Mouse (Mus musculus) forebrain, postnatal 0 days (tissue): ENCODE results near the gene Akap9. TPM values are rescaled to one million over a fixed set of nuclear protein-coding genes. Genes with fewer than 3 reads are reported as not detected.

Experiments
- ATAC-seq: fragments of 200-750 bp; cut with Nextera tagmentation; 2 replicates; pipeline ENCODE4 v1.8.0; 2017; ENCODE audit warnings: mild to moderate bottlenecking, moderate library complexity
- DNase-seq: peaks from one replicate; pipeline ENCODE4 v3.0.0-alpha.2; 2015
- H3K27ac ChIP-seq: fragments of 300-500 bp; sonication (generic); 2 replicates; pipeline ENCODE4 v1.5.1; 2014; ENCODE audit warnings: low read depth, mild to moderate bottlenecking, antibody characterized with exemption, low read length, moderate library complexity, mixed read lengths
- H3K27me3 ChIP-seq: fragments of 300-500 bp; sonication (generic); 2 replicates; pipeline ENCODE4 v1.6.1; 2014; ENCODE audit warnings: mild to moderate bottlenecking, low read length, mixed read lengths; ENCODE audit not compliant: insufficient read depth
- H3K36me3 ChIP-seq: fragments of 300-500 bp; sonication (generic); 2 replicates; pipeline ENCODE4 v1.6.1; 2014; ENCODE audit warnings: mild to moderate bottlenecking, moderate library complexity; ENCODE audit not compliant: insufficient read depth
- H3K4me1 ChIP-seq: fragments of 300-500 bp; sonication (generic); 2 replicates; pipeline ENCODE4 v1.6.1; 2014; ENCODE audit warnings: antibody characterized with exemption; ENCODE audit not compliant: insufficient read depth
- H3K4me2 ChIP-seq: fragments of 300-500 bp; sonication (generic); 2 replicates; pipeline ENCODE4 v1.6.1; 2014; ENCODE audit warnings: low read depth, mild to moderate bottlenecking, moderate library complexity
- H3K4me3 ChIP-seq: fragments of 300-500 bp; sonication (generic); 2 replicates; pipeline ENCODE4 v1.5.1; 2014; ENCODE audit warnings: low read depth, low read length, mixed read lengths
- H3K9ac ChIP-seq: fragments of 300-500 bp; sonication (generic); 2 replicates; pipeline ENCODE4 v1.6.1; 2014; ENCODE audit warnings: mild to moderate bottlenecking
- H3K9me3 ChIP-seq: fragments of 300-500 bp; sonication (generic); 2 replicates; pipeline ENCODE4 v1.6.1; 2016; ENCODE audit warnings: low read length
- CTCF ChIP-seq: sonication (generic); IDR thresholded peaks from 2 replicates; pipeline ENCODE4 v1.5.1; 2016; ENCODE audit warnings: antibody characterized with exemption, control low read depth, low read depth
- WGBS: fragments of 180-500 bp; shearing (Covaris S2); extraction: QIAGEN DNeasy Blood & Tissue Kit; methylation state at CpG from one replicate; pipeline ENCODE4 v1.1.7; 2014; 5-methylcytosine and 5-hydroxymethylcytosine counted together
- polyA plus RNA-seq: library from polyadenylated mRNA; unstranded; fragments of >200 nt; fragmentation: Nextera tagmentation; extraction: Ambion mirVana; gene quantifications from 2 replicates; pipeline ENCODE4 v1.2.1, GENCODE M21; 2015
- total RNA-seq: library from RNA; depleted of rRNA; stranded (reverse); fragments of >200 nt; gene quantifications from 2 replicates; pipeline ENCODE4 v1.2.3, GENCODE M21; 2014

Akap9 gene
- total and polyA plus RNA-seq, 2 experiments from 2014 or later: 110 to 266 TPM

- ATAC-seq: no peak
- 87% methylated on average over 8 of the region's 8 CpGs for WGBS
- no peak overlapping the region for H3K27ac ChIP-seq
These were observed 111.5 kb downstream of the Akap9 start for GRCm38 (mm10) chr5:4039351-4039750.

GRCm38 (mm10) chr5:4040372-4040771 lies 112.5 kb downstream of the Akap9 start:
- DNase-seq (no peak), ATAC-seq (no peak)
- no peaks in the 10 kb centered on the region for H3K27me3 ChIP-seq
- peaks cover 82% of the 10 kb centered on the region for H3K36me3 ChIP-seq
- WGBS: 94% methylated on average over 6 of the region's 6 CpGs
- 0 out of 2 replicates have a peak, but pooled peaks have one; percentile 22 for TF ChIP-seq CTCF
- no peaks in the 10 kb centered on the region for H3K4me1 ChIP-seq
- no peaks in the 10 kb centered on the region for H3K9me3 ChIP-seq
- H3K9ac ChIP-seq: no peak overlapping the region
- no peak overlapping the region for H3K27ac ChIP-seq
- H3K4me2 ChIP-seq: no peak overlapping the region
- H3K4me3 ChIP-seq: no peak overlapping the region

More at GRCm38 (mm10) chr5:4039351-4039750, 111.5 kb downstream of the Akap9 start:
- no peak for DNase-seq
- no peak for TF ChIP-seq CTCF
- Histone ChIP-seq H3K4me2 (no peak overlapping the region), H3K36me3 (peaks cover 84% of the 10 kb centered on the region), H3K4me3 (no peak overlapping the region), H3K4me1 (no peaks in the 10 kb centered on the region), H3K27me3 (no peaks in the 10 kb centered on the region), H3K9ac (no peak overlapping the region), H3K9me3 (no peaks in the 10 kb centered on the region)

DNA sequence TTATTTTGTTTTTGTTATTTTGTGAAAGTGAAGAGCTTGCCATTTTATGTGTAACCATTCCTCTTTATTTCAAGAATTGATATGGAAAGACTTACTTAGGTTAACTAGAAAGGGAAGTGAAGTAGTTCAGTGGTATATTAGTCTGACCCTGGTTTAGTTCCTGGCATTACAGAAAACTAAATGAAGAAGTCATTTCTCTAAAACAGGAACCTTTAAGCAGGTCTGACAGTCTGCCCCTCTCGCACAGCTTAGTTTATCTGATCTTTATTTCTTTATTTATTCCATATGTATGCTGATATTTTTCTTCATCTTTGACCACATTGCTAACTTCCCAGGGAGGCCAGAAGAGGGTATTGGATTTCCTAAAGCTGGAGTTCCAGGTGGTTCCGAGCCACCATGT lies 113.1 kb downstream of the Akap9 start:
- no peak for DNase-seq
- ATAC-seq: no peak
- peaks cover 79% of the 10 kb centered on the region for H3K36me3 ChIP-seq
- H3K27me3 ChIP-seq: no peaks in the 10 kb centered on the region
- no peak for TF ChIP-seq CTCF
- H3K4me1 ChIP-seq: no peaks in the 10 kb centered on the region
- no peak overlapping the region for H3K4me2 ChIP-seq
- no peak overlapping the region for H3K4me3 ChIP-seq
- no peak overlapping the region for H3K27ac ChIP-seq
- no peak overlapping the region for H3K9ac ChIP-seq
- no peaks in the 10 kb centered on the region for H3K9me3 ChIP-seq
- 96% methylated on average over 2 of the region's 2 CpGs for WGBS

DNA sequence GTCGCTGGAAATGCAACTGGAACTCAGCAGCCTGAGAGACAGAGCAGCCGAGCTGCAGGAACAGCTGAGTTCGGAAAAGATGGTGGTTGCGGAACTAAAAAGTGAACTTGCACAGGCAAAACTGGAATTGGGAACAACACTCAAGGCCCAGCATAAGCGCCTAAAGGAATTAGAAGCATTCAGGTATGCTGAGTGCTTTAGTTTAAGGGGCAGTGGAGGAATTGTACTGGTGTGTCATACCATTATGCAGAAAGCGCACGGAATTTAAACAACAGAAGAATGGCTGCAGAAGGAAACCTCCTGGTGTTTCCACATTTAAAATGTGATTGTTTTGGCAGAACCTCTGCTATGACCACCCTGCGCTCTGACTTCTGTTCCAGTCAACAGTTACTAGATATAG lies 132.5 kb downstream of the Akap9 start:
- TF ChIP-seq CTCF: no peak
- WGBS: 91% methylated on average over 8 of the region's 8 CpGs
- no peak for DNase-seq

GRCm38 (mm10) chr5:4066476-4067115 lies 138.7 kb downstream of the Akap9 start:
- H3K9ac ChIP-seq: no peak overlapping the region
- no peak overlapping the region for H3K27ac ChIP-seq
- peaks cover 86% of the 10 kb centered on the region for H3K36me3 ChIP-seq
- DNase-seq (no peak), ATAC-seq (peak; percentile 42; the same call in 1 of the 2 replicates)
- no peak overlapping the region for H3K4me2 ChIP-seq
- WGBS: 93% methylated on average over 18 of the region's 18 CpGs
- H3K4me1 ChIP-seq: no peaks in the 10 kb centered on the region
- no peaks in the 10 kb centered on the region for H3K27me3 ChIP-seq
- no peak overlapping the region for H3K4me3 ChIP-seq
- H3K9me3 ChIP-seq: no peaks in the 10 kb centered on the region
- TF ChIP-seq CTCF: no peak

More for the DNA sequence above, 132.5 kb downstream of the Akap9 start:
- Histone ChIP-seq H3K9ac (no peak overlapping the region), H3K4me1 (no peaks in the 10 kb centered on the region), H3K36me3 (peaks cover 81% of the 10 kb centered on the region), H3K27me3 (no peaks in the 10 kb centered on the region), H3K27ac (no peak overlapping the region), H3K4me2 (no peak overlapping the region), H3K9me3 (no peaks in the 10 kb centered on the region), H3K4me3 (no peak overlapping the region)
- ATAC-seq: no peak

- Histone ChIP-seq H3K27ac (no peak overlapping the region), H3K4me2 (no peak overlapping the region), H3K9me3 (no peaks in the 10 kb centered on the region), H3K36me3 (peaks cover 86% of the 10 kb centered on the region), H3K4me3 (no peak overlapping the region), H3K27me3 (no peaks in the 10 kb centered on the region), H3K4me1 (no peaks in the 10 kb centered on the region), H3K9ac (no peak overlapping the region)
- DNase-seq (no peak), ATAC-seq (no peak)
- no peak for TF ChIP-seq CTCF
- WGBS: 45% methylated on average over 3 of the region's 3 CpGs
These were observed 139.3 kb downstream of the Akap9 start for GRCm38 (mm10) chr5:4067203-4067602.

DNA sequence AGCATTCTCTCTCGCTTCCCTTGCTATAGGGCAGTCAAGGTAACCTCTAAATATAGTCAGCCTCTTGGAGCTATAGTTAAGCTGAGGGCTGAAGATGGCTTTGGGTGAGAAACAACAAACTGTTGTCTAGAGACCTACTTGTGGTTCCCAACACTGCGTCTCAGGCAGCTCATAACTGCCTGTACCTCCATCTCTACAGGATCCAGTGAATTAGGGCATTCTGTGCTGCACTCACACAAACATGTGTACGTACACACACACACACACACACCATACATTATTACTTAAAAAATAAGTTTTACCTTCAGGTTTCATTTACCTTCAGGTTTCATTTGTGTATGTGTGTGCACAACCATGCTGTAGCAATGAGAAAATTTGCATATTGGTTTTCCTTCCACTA lies 151.2 kb downstream of the Akap9 start:
- ATAC-seq: no peak
- TF ChIP-seq CTCF: no peak

More for the DNA sequence above, 151.2 kb downstream of the Akap9 start:
- DNase-seq: no peak
- no peak overlapping the region for H3K27ac ChIP-seq
- H3K9me3 ChIP-seq: no peaks in the 10 kb centered on the region
- no peak overlapping the region for H3K9ac ChIP-seq
- no peaks in the 10 kb centered on the region for H3K4me1 ChIP-seq
- H3K27me3 ChIP-seq: no peaks in the 10 kb centered on the region
- peaks cover 59% of the 10 kb centered on the region for H3K36me3 ChIP-seq
- 91% methylated on average over 3 of the region's 3 CpGs for WGBS
- no peak overlapping the region for H3K4me2 ChIP-seq
- H3K4me3 ChIP-seq: no peak overlapping the region
